Mouse (Mus musculus) embryo, embryonic 11 days (tissue): ENCODE measurements around the gene Cep128.
A peak's percentile ranks its signal among the peaks of the same experiment; 100 is the strongest.
"Not testable (repeated sequence)": the region's sequence is repeated elsewhere in the genome, so short reads cannot be mapped to it uniquely, and the experiment has no call there.

ENCODE experiments used
- DNase-seq: peaks from one replicate; pipeline ENCODE4 v3.0.0-alpha.2; 2015

Cep128 gene

DNA sequence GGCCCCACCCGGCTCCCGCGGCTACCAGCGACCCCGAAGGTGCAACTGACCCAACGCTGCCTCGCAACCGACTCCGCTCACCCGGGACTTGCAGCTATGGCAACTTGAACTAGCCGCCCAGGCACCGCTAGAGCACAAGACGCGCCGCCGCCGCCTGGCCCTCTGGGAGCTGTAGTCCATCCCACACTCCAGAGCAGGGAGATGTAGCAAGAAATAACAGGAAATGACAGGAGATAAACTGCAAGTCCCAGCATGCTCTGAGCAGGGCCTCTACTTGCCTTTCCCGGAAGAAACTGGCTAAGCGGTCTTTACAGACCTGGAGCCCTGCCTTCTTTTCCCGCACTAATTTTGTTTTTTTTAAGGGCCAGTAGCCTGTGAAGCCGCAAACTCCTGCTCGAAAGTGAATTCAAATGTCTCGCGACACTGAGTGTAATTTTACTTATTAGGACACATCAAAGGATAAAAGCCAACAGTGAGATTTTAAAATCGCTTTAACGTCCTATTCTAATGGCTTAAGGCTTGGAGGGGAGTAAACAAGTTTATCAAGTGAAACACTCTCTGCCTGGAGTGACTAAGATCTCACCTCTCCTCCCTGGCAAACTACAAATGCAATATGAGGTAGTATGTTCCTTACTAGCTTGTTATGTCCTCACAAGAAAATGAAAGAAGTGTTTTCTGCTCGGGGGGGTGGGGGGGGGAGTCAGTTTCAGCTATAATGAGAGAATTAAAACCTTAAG is at the start of gene Cep128, which contains the start of gene Tshr:
TSS of gene Cep128 (minus strand) at position 129 of the 737 bp plus-strand sequence.
TSS of gene Tshr (plus strand) at position 283 of the 737 bp plus-strand sequence.
- DNase-seq = peak; percentile 96

DNA sequence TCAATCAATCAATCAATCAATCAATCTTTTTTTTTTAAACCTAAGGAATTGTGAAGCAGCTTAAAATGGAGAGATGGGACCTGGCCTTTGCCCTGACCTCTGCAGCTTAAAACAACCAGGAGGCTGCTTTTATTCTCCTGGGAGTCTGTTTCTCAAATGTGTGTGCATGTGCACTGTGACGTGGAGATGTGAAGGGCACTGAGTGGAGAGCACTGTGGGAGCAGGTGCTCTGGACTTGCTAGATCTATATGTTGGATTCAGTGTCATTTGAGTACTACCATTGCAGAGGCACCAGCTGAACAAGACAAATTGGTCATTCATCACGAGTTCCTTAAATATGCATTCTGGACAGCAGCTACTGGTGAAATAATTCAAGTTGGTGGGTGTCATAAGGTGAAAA is 42.9 kb upstream of the Cep128 start:
- no peak for DNase-seq

GRCm38 (mm10) chr12:91426499-91426898 is 42.3 kb upstream of the Cep128 start:
- no peak for DNase-seq

- DNase-seq = peak; percentile 43
These were observed 39.1 kb upstream of the Cep128 start for GRCm38 (mm10) chr12:91423125-91423820.

GRCm38 (mm10) chr12:91421272-91421671 is 37.1 kb upstream of the Cep128 start:
- DNase-seq = no peak

- DNase-seq = peak; percentile 57
These were observed 34.6 kb upstream of the Cep128 start for GRCm38 (mm10) chr12:91418791-91419190.

GRCm38 (mm10) chr12:91416828-91417227 is 32.6 kb upstream of the Cep128 start:
- no peak for DNase-seq

- DNase-seq = no peak
These were observed 30.9 kb upstream of the Cep128 start for GRCm38 (mm10) chr12:91415112-91415511.

GRCm38 (mm10) chr12:91412461-91413182 is 28.4 kb upstream of the Cep128 start:
- peak; percentile 60 for DNase-seq

GRCm38 (mm10) chr12:91410306-91410705 is 26.1 kb upstream of the Cep128 start:
- no peak for DNase-seq

GRCm38 (mm10) chr12:91401049-91401352 is 16.8 kb upstream of the Cep128 start:
- no peak for DNase-seq

DNA sequence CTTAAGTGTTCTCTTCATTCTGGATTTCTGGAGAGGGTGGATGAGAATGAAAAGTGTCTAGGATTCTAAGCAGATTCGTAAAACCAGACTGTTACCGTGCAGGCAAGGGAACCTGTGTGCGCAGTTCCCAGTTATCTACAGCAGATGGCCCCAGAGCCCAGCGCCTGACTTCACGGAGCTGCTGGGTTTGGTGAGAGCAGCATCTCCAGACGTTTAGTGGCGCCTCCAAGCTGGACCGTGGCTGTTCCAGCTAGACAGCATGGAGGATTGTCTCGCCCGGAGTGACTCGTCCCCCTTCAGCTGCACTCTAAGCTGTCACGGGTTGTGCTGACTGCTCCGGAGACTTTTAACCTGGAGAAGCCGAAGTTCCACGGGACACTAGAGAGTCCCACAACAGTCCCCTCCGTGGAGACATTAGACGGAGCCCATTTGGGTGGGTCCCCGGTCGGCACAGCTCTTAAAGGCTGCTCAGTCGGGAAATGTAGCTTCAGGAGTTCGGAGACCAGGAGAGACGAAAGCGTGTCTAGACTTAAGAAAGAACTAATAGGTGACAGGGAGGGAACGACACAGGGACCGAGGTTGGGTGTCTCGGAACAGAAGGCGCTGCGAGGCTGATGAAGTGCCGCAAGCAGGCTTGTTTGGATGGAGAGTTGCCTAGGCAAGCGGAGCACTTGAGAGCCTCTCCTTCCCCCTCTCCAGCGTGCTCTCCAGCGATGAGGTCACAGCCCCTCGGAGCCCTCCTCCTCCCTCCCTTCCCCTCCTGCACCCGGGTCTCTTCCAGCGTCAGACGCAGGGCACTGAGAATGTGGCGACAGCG is 16.2 kb upstream of the Cep128 start:
- DNase-seq = peak; percentile 89

DNA sequence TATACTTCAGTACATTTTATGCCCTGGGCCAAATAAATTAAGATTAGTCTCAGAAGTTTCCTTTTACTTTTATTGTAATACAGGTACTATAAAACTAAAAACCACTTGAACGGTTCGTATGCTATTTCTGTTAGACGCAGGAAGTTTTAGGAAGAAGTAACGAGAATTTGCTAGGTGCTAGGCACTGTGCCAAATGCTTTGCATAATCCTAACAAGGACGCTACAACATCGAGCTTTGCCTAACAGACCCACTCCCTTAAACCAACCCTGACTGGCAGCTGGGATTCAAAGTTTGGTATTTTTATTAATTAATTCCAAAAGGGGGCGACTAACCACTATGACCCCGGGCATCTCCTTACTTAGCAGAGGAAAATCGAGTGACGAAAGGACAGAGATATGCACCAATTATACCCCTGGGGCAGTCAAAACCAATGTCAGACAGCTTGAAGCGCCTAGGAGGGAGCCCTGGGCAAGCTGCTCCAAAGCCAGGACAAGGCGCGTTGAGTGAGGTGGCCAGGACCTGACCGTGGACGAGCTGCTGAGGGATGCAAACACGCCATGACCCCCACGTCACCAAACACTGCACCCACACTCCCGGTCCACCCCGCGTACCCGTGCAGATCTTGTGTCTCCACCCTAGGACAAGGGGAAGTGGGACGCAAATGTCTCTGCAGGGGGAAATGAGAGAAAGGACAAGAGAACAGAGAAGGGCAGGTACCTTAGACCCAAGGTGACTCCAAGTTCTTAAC is 519 bp downstream of the Cep128 start:
- DNase-seq = no peak

DNA sequence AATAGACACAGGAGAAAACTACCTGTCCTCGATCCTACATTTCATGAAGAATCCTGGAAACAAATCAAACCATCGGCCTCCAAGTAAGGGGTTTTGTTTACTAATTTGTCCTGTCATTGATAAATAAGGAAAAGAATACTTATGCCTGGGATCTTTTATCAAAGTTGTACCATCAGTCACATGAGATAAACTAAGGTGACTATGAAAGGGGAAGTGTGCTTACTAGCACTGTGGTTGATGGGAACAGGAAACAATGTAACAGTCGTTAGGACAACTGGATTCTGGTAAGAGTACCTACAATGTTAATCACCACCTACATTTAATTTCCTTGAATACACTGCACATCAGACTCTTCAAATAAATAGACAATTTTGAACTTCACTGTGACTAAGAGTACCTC is 15.0 kb downstream of the Cep128 start:
- DNase-seq = no peak

GRCm38 (mm10) chr12:91353783-91354182 is 30.4 kb downstream of the Cep128 start:
- DNase-seq = no peak

- not testable (repeated sequence) for DNase-seq
These were observed 45.6 kb downstream of the Cep128 start for GRCm38 (mm10) chr12:91338656-91339055.

DNA sequence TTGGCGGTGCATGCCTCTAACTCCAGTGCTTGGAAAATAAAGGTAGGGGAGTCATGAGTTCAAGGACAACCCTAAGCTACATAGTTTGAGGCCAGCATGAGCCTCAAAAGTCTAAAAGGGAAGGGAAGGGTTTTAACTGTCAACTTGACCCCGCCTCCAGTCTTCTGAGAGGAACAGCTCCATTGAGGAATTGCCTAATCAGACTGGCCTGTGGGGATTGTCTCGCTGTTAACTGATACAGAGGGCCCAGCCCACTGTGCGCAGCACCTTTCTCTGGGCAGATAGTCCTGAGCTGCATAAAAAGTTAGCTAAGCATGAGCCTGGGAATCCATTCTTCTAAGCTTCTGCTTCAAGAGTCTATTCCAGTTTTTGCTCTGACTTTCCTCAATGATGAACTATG is 56.7 kb downstream of the Cep128 start:
- no peak for DNase-seq

GRCm38 (mm10) chr12:91326104-91326503 is 58.1 kb downstream of the Cep128 start:
- peak; percentile 72 for DNase-seq

DNA sequence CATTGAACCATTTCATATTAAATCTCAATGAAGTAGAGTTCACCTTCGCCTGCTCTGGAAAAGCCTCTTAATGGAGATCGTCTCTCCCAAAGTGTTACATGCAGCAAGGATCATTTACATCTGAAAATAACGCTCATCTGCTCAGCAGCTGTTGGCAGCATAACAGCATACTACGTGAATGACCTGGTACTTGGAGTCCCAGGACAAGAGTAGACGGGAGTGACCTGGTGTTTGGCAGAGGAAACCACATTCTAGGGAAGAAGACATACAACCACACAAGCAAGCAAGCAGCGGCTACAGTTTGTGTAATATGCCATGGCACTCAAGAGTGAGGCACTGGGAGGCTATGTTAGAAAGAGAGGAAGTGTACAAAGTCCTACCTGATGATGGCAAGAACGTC is 69.2 kb downstream of the Cep128 start:
- no peak for DNase-seq

DNA sequence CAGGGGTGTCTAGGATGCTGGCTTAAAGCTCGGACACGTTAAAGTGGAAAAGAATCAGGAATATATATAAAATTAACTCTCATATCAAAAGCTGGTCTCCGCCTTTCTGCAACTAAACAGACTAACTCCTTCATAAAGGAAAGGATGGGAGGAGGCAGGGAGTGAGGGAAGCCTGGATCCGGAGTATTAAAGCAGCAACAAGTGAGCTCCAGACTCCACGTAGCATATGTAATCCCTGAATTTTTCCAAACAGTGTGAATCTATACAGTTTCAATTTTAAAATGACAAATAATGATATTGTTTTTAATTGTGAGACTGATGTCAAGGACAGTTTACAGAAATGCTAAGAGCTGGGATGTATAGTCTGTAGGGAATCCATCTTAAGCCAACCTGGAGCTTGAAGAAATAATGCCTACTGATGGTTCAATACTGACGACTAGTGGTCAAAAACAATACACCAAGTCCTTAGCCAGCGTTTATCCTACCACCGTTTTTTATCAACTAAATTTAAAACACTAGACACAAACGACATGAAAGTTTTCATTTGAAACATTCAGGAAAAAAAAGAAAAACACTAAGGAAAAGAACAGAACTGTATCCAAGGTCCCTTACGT is 70.1 kb downstream of the Cep128 start:
- DNase-seq = peak; percentile 61

- no peak for DNase-seq
These were observed 71.6 kb downstream of the Cep128 start for GRCm38 (mm10) chr12:91312591-91312990.

DNA sequence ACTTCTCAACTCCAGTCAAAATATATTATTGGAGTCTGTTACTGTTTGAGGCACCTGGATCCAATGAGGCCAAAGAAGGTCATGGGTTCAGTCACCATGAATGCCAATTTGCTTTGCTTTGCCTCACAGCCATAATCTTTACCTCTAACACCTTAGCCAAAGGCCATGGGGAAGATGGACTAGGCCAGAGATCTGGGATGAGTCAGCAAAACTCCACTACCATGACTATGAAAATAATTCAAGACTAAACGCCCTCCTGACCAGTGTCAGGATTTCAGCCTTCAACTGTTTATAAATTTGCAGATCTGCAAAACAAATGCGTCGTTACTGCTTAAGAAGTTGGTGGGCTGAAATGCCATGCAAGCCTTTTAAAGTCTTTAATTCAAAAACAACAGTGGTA is 76.5 kb downstream of the Cep128 start:
- no peak for DNase-seq
